Mouse (Mus musculus) gastrocnemius, adult 18-20 months (tissue): ENCODE results near the gene Sirt2. TPM values are rescaled to one million over a fixed set of nuclear protein-coding genes. Genes with fewer than 3 reads are reported as not detected.

Experiments used
- DNase-seq: peaks from one replicate; pipeline ENCODE4 v3.0.0; 2021; ENCODE audit warnings: low spot score
- total RNA-seq, 2 experiments: library from RNA; stranded (reverse); gene quantifications; 2 replicates each; pipeline ENCODE4 v1.2.3; 2021

Gene Sirt2
- total RNA-seq, 2 experiments from 2014 or later, result 95.9 to 98.2 TPM

DNA sequence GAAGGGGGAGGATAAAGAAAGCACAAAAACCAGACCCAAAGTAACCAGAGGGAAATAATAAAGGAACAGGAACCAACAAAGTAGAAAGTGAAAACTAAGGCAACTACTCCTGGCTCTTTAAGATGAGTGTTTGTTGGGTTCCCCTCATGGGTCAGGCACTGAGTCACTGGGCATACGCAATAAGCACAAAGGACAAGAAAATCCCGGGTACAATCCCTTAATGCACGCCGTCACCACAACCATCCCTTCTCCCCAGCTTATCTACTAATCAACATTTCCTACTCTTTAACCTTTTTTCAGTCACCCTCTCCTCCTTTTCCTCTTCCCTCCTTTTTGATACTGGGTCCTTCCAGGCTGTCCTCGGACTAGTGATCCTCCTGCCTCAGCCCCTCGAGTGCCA, 1.3 kb upstream of the Sirt2 start:
- DNase-seq, result no peak

GRCm38 (mm10) chr7:28766910-28767309, 375 bp downstream of the Sirt2 start:
- no peak for DNase-seq

DNA sequence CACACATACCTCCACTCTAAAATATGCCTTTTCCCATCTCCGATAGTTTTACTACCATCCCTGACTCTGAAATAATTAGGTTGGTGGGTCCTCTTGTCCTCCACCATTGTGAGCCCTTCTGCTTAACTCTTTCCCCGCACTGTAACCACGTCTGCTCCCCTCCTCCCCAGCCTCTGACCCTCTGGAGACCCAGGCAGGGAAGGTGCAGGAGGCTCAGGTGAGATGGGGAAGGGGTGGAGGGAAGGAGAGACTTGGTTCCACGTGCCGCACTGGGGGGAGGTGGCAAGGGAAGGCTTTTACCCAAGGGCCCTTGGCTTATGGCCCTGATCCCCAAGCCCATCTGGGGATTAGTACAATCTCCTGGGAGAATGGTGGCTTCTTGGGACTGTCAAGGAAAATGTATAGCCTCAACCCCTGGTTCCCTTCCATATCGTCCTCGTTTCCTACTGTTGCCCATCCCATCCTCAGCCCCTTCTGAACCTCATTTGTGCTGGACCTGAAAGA, 979 bp downstream of the Sirt2 start, which contains the start of gene Nfkbib:
Gene Nfkbib, minus strand, starts transcription at position 51 of the 504 bp plus-strand sequence.
- DNase-seq, result no peak

DNA sequence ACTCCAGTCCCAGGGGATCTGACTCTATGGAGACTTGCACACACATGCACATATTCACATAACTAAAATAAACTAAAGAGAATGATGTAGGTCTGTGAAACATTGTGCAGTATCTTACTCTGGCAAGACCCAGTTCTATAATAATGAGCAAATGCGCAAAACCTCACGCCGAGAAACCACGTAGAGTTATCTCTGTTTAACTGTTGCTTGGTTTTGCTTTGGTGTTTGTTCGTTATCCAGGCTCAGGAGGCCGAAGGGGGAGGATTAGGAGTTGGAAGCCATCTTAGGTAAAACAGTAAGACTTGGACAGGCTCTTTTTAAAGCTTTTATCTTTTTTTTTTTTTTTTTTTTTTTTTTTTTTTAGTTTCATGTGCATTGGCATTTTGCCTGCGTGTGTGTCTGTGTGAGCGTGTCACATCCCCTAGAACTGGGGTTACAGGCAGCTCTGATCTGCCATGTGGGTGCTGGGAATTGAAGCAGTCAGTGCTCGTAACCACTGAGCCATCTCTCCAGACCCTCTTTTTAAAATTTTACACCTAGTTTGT, 3.0 kb downstream of the Sirt2 start:
- no peak for DNase-seq

DNA sequence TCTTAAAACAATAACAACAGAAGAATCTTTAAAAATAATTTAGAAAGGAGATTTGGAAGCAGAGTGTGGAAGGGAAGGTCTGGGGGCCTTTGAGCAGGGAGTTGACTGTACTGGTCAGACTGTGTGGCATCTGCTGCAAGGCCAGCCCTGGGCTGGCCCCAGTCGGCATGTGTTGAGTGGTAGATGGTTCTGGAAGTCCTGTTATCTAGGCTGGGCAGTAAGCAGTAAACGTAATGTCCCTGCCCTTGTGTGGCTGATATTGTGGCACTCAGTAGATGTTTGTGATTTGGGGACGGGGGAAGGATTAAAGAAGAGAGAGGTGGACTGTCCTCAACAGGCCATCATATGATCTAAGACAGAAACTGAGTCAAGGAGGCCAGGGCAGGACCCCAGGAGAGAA, 3.8 kb downstream of the Sirt2 start:
- no peak for DNase-seq

DNA sequence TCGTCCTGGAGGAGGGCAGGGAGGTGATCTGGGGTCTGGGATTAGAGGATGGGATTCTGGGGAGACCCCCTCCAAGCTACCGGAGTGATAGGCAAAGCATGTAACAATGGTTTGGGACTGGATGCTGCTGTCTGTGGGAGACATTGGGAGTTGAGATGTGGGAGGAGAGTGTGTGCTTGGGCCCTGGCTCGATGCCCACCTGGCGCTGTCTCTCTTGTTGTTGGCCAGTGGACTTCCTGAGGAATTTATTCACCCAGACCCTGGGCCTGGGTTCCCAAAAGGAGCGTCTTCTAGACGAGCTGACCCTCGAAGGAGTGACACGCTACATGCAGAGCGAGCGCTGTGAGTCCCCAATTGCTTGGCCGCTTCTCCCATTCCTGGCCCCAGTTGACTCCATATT, 5.3 kb downstream of the Sirt2 start:
- DNase-seq, result no peak

DNA sequence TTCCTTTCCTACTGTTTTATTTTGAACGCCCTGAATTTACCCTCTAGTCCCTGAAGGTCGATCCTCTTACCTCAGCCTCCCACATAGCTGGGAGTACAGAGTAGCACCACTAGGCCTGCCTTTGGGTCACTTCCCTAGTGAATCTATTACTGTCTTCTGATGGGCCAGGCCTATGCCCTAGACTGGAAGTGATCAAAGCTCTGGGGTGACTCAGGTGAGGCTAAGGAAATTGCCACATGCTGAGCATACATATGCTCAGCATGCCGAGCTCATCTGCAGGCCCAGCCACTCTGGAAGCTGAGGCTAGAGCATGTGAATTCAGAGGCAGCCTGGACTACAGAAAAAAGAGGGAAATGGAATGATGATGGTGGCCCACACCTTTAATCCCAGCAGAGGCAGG, 6.6 kb downstream of the Sirt2 start:
- DNase-seq, result no peak

- DNase-seq, result no peak
Observed at GRCm38 (mm10) chr7:28774164-28774563, 7.6 kb downstream of the Sirt2 start.

GRCm38 (mm10) chr7:28775129-28775528, 8.6 kb downstream of the Sirt2 start:
- DNase-seq, result no peak

DNA sequence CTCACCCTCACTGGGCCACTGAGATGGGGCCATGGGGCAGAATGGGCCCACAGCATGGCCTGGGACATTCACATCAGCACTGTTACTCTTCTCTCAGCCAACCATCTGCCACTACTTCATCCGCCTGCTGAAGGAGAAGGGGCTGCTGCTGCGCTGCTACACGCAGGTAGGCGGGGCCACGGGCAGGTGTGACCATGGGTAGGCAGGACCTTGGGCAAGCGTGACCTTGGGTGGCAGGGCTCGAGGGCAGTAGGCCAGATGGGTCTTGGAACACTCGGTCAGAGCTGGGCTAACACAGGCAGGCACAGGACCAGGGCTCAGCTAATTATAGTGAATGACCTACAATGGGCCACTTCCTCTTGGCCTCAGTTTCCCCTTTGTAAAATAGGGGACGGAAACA, 12.3 kb downstream of the Sirt2 start:
- no peak for DNase-seq

DNA sequence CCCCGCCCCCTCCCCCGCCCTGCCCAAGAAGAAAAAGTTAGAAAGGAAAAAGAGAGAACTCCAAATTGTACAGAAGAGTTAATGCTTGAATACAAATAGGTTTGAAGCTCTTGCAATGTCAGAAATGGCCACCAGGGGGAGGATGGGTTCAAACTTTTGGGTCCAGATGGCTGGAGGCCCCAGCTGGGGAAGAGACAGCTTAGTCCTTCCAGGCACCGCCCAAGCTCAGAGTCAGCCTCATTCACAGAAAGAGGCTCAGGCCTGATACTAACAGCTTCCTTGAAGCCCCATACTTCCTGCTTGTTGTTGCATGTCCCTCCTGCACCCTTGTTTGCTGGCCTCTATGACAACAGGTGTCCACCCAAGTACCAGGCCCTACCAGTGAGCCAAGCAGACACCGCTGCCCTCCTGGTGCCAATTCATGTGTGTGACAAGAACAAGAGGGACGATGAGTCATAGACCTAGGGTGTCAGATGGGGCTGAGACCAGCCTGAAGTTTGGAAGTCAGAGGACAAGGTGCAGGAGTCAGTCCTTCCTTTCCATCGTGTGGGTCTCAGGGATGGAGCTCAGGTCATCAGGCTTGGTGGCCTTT, 13.6 kb downstream of the Sirt2 start:
- peak; percentile 92 for DNase-seq

DNA sequence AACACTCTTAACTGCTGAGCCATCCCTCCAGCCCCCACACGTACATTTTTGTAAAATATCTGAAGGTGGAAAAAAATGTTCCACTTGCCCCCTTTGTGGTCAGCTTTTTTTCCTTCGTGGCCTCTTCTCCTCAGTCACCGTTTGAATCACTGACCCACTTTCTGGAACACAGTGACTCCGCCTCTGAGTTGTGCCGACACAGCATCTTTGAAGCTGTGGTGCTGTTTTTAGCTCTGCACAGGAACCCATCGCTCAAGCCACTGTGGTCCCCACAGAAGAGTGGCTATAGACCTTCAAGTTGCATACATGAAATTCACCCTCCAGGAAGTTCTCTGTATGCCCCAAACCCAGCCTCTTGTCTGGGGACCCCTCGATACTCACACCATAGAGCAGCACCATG, 14.3 kb downstream of the Sirt2 start:
- DNase-seq, result peak; percentile 61

GRCm38 (mm10) chr7:28781261-28781663, 14.7 kb downstream of the Sirt2 start:
- DNase-seq, result no peak

DNA sequence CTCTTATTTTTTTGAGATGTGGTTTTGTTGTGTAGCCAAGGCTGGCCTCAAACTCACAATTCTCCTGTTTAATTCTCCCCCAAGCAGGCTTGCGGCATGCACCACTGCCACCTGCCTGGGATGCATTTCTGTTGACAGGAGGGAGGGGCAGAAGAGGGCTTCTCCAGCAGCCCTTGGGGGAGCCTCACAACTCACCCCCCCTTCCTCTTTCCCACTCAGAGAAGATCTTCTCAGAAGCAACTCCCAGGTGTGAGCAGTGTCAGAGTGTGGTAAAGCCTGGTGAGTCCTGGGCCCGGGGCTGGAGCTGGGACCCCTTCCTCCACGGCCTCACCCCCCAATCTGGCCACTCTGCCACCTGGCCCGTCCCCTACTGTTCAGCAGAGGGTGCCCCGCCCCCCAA, 18.6 kb downstream of the Sirt2 start:
- DNase-seq, result no peak

DNA sequence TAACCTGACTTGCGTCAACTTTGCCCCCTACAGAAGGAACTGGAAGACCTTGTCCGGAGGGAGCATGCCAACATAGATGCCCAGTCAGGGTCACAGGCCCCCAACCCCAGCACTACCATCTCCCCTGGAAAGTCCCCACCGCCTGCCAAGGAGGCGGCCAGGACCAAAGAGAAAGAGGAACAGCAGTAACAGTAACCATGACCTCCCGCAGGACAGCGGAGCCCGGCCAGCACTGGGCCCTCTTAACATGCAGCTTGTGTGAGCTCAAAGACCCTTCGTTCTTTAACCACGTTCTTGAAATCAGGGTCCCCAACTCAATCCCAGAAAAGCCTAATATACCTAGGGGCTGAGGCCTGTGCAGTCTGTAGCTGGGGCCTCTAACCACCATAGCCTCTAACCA, 21.3 kb downstream of the Sirt2 start:
- no peak for DNase-seq

DNA sequence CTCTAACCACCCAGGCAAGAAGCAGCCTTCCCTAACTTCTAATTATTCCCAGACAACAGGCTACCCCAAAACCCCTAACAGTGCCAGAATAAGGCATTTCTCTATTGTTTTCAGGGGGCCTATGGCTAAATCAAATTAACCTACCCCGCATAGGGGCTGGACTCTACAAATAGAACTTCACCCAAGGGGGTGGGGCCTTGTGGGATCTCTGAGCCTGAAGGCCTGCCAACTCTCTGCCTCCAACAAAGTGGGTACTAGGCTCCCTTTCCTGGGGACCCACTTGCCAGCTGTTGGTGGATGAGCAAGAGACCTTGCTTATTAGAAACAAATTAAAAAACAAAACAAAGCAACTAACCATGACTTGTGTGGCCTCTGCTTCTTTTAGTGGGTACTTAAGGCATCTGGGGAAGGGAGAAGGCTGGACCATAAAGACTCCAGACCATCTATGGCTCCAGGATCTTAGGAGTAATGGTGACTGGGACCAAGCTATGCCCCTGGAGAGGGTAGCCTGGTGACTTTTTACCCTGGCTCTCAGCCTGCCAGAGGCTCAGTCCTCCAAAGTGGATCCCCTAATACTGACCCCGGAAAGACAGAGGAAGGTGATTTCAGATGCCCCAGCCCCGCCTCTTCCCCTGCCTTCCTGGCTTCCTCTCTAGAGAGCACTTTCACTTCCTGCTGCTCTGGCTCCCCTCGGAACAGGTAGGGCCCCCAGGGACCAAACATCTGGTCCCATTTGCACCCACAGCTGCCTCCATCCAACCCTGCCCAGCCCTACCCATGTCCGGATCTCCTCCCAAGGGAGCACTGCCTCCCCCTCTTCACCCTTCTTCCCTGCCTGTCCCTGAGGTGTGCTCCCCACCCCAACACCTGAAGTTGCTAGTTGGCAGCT, 22.0 kb downstream of the Sirt2 start, which contains the start of gene Rinl:
Gene Rinl, plus strand, starts transcription at position 663 of the 889 bp plus-strand sequence.
- DNase-seq, result no peak

- DNase-seq, result no peak
Observed at GRCm38 (mm10) chr7:28789235-28789634, 22.7 kb downstream of the Sirt2 start.

- DNase-seq, result no peak
Observed at GRCm38 (mm10) chr7:28790066-28790806, 23.7 kb downstream of the Sirt2 start.

DNA sequence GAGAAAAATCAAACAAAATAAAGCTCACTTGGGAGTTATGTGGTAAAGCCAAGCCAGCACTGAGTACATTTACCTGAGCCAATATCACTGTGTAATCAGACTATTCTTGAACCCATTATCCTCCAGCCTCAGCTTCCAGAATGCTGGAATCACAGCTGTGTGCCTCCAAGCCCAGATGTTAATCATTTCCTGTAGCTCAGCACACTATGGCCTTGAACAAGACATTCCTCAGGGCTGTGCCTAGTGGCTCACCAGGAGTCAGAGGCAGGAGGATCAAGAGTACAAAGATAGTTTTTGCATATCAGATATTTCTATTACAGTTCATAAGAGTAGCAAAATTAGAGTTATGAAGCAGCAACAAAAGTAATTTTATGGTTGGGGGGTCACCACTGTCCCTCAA, 25.2 kb downstream of the Sirt2 start:
- DNase-seq, result no peak

- DNase-seq, result no peak
Observed at GRCm38 (mm10) chr7:28792391-28793185, 26.1 kb downstream of the Sirt2 start.

DNA sequence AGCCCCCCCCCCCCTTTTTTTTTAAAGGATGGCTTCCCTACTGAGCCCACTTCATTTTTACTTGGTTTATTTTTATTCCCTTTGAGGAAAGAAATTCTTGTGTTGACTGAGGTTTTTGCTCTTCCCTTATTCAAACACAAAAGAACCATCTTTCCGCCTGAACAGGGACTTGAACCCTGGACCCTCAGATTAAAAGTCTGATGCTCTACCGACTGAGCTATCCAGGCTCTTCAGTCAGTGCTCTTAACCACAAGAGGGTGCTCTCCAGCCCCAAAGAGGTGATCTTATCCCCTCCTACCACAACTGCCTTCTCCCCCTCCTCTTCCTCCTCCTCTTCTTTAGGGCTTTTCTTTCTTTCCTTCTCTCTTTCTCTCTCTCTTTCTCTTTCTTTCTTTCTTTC, 27.3 kb downstream of the Sirt2 start:
- DNase-seq, result no peak
